ENCODE assay signal across 10 mouse cellular contexts in the genomic region with DNA sequence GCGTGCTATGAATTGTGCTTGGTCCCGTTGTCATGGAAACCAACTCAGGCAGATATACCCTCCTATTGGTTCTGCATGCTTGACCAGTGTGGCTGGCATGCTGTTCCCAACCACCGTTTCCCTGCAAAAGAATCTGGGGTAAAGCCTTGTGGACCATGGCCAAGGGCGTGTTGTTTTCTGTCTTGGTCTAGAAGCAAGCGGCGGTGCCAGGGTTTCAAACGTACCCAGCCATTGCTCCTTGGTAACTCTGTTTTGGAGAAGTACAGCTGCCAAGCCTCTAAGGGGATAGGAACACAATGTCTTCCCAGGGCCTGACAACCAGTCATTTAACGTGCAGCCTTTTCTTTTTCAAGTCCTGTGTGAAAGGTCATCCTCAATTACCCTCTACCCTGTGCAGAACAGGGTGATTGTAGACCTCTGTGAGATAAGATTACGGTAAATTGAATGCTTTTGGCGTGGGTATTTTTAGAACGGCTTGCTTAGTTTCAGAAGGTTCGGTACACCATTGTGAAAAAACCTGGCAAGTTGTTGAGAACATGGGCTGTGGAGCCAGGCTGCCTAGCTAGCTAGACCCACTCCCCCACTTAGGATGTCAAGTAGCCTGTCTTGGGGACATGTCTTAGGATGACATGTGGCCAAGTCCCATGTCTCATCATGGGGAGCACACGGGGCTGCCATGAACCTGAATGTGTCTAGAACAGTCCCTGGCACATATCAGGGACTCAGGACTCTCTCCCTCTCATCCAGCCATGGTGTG. TPM values are rescaled to one million over a fixed set of nuclear protein-coding genes. Genes with fewer than 3 reads are reported as not detected.
DNase-seq lines count a peak whose midpoint lies in the region; ATAC-seq and TF ChIP-seq lines count a peak whose summit lies in the region.
"Had no signal": no experiment of that assay in that cellular context is flagged by ENCODE, and none has a peak within 500 bp of the region (broad histone marks: within the 10 kb centered on the region; RNA-seq: fewer than 3 reads in every experiment).

No protein-coding gene starts in this region.

- no peak for TF ChIP-seq EP300 in stomach, postnatal 0 days (optimal IDR thresholded peaks at IDR 0.05)

- H3K4me3 ChIP-seq in forebrain, embryonic 16.5 days (replicated peaks; ENCODE audit: low read length): no peak overlapping the region
- no peak overlapping the region for H3K4me3 ChIP-seq in forebrain, embryonic 10.5 days
- H3K4me3 ChIP-seq in stomach, postnatal 0 days (ENCODE audit: low read depth, low read length): no peak overlapping the region
- H3K4me3 ChIP-seq: stomach, embryonic 15.5 days had no signal

- H3K27me3 ChIP-seq in forebrain, embryonic 16.5 days (replicated peaks; ENCODE audit: control insufficient read depth, insufficient read depth, low read length): peaks cover 15% of the 10 kb centered on the region
- peaks cover 60% of the 10 kb centered on the region for H3K27me3 ChIP-seq in forebrain, embryonic 10.5 days (ENCODE audit: poor library complexity, severe bottlenecking)
- no peaks in the 10 kb centered on the region for H3K27me3 ChIP-seq in stomach, postnatal 0 days (ENCODE audit: control insufficient read depth, insufficient read depth, low read length)

- TF ChIP-seq CTCF in stomach, postnatal 0 days (IDR thresholded peaks at IDR 0.05; ENCODE audit: low read depth): no peak

- no peak overlapping the region for H3K4me2 ChIP-seq in forebrain, embryonic 16.5 days (ENCODE audit: low read length)
- no peak overlapping the region for H3K4me2 ChIP-seq in stomach, postnatal 0 days (replicated peaks; ENCODE audit: low read depth)
- H3K4me2 ChIP-seq: stomach, embryonic 15.5 days had no signal

- WGBS in forebrain, embryonic 16.5 days: 52% methylated on average over 13 of the region's 13 CpGs
- WGBS in forebrain, embryonic 10.5 days: 80% methylated on average over 13 of the region's 13 CpGs
- WGBS in stomach, postnatal 0 days: 59% methylated on average over 13 of the region's 13 CpGs

- peak; percentile 56 for ATAC-seq in forebrain, embryonic 16.5 days
- ATAC-seq in stomach, postnatal 0 days (ENCODE audit: low FRiP score, low TSS enrichment): no peak
- ATAC-seq in megakaryocyte progenitor cell, adult 5-6 weeks (replicated peaks; ENCODE audit: poor library complexity): no peak

- no peak overlapping the region for H3K9ac ChIP-seq in forebrain, embryonic 16.5 days (replicated peaks; ENCODE audit: low read depth, low read length)
- H3K9ac ChIP-seq in stomach, postnatal 0 days (ENCODE audit: low read length): no peak overlapping the region
- H3K9ac ChIP-seq: stomach, embryonic 15.5 days had no signal

- peaks cover 13% of the 10 kb centered on the region; the same call in 1 of the 2 replicates for H3K4me1 ChIP-seq in forebrain, embryonic 16.5 days (replicated peaks; ENCODE audit: control insufficient read depth, insufficient read depth, low read length)
- peaks cover 40% of the 10 kb centered on the region for H3K4me1 ChIP-seq in forebrain, embryonic 10.5 days
- H3K4me1 ChIP-seq in stomach, postnatal 0 days (replicated peaks; ENCODE audit: control insufficient read depth, insufficient read depth): 0 out of 2 replicates have a peak, but pooled peaks cover 3% of the 10 kb centered on the region

- DNase-seq in forebrain, embryonic 10.5 days (ENCODE audit: extremely low spot score, low spot score): no peak
- peak; percentile 64 for DNase-seq in testis, postnatal 14 days (ENCODE audit: low spot score)
- DNase-seq in testis, postnatal 10 days (ENCODE audit: low spot score): no peak
- DNase-seq in layer of hippocampus, adult 9-11 months: peak; percentile 88
- DNase-seq in stomach, postnatal 0 days (ENCODE audit: low spot score): peak; percentile 58
- DNase-seq in urinary bladder, adult 18-20 months (ENCODE audit: low spot score in 2 of 2): no peak

- H3K36me3 ChIP-seq in forebrain, embryonic 16.5 days (ENCODE audit: control insufficient read depth, insufficient read depth): no peaks in the 10 kb centered on the region
- H3K36me3 ChIP-seq in forebrain, embryonic 10.5 days (replicated peaks): no peaks in the 10 kb centered on the region
- H3K36me3 ChIP-seq in stomach, postnatal 0 days (ENCODE audit: control insufficient read depth, insufficient read depth, low read length): no peaks in the 10 kb centered on the region
- H3K36me3 ChIP-seq: stomach, embryonic 15.5 days had no signal

- no peaks in the 10 kb centered on the region for H3K9me3 ChIP-seq in forebrain, embryonic 16.5 days (ENCODE audit: control insufficient read depth, low read length)
- H3K9me3 ChIP-seq in forebrain, embryonic 10.5 days: no peaks in the 10 kb centered on the region
- no peaks in the 10 kb centered on the region for H3K9me3 ChIP-seq in stomach, postnatal 0 days (ENCODE audit: control insufficient read depth, low read length)
- H3K9me3 ChIP-seq: stomach, embryonic 15.5 days had no signal

- no peak overlapping the region for H3K27ac ChIP-seq in forebrain, embryonic 16.5 days (ENCODE audit: low read length)
- H3K27ac ChIP-seq in forebrain, embryonic 10.5 days: no peak overlapping the region
- no peak overlapping the region for H3K27ac ChIP-seq in stomach, postnatal 0 days (replicated peaks)
- H3K27ac ChIP-seq: stomach, embryonic 15.5 days had no signal

RNA-seq across cellular contexts. Expression of a gene that starts 10.6 kb away (rescaled TPM):
- 75.0 and 96.2 TPM in 2 replicates for polyA plus RNA-seq in forebrain, embryonic 16.5 days (2015; fragmentation: Nextera tagmentation; extraction: Ambion mirVana)
- polyA plus RNA-seq in forebrain, embryonic 10.5 days (2016; fragmentation: Nextera tagmentation; extraction: Ambion mirVana): 204 and 219 TPM in 2 replicates
- polyA plus RNA-seq in stomach, postnatal 0 days (2015; fragmentation: Nextera tagmentation; extraction: Ambion mirVana): 1,909 and 2,218 TPM in 2 replicates
- total RNA-seq in megakaryocyte progenitor cell, adult 5-6 weeks (2015): 232 and 285 TPM in 2 replicates
- 321 and 389 TPM in 2 replicates for total RNA-seq in megakaryocyte progenitor cell, adult 5-6 weeks (2017)

RNA-seq across cellular contexts. Expression of a gene that starts 17.0 kb away (rescaled TPM):
- 30.4 and 42.4 TPM in 2 replicates for polyA plus RNA-seq in forebrain, embryonic 16.5 days (2015; fragmentation: Nextera tagmentation; extraction: Ambion mirVana)
- polyA plus RNA-seq in forebrain, embryonic 10.5 days (2016; fragmentation: Nextera tagmentation; extraction: Ambion mirVana): 55.1 and 68.7 TPM in 2 replicates
- 570 and 681 TPM in 2 replicates for polyA plus RNA-seq in stomach, postnatal 0 days (2015; fragmentation: Nextera tagmentation; extraction: Ambion mirVana)
- total RNA-seq in megakaryocyte progenitor cell, adult 5-6 weeks (2015): 24.5 and 53.6 TPM in 2 replicates
- 35.6 and 47.5 TPM in 2 replicates for total RNA-seq in megakaryocyte progenitor cell, adult 5-6 weeks (2017)

RNA-seq across cellular contexts. Expression of a gene that starts 24.9 kb away (rescaled TPM):
- 63.8 and 66.7 TPM in 2 replicates for polyA plus RNA-seq in forebrain, embryonic 16.5 days (2015; fragmentation: Nextera tagmentation; extraction: Ambion mirVana)
- 155 and 164 TPM in 2 replicates for polyA plus RNA-seq in forebrain, embryonic 10.5 days (2016; fragmentation: Nextera tagmentation; extraction: Ambion mirVana)
- 26.2 and 28.1 TPM in 2 replicates for polyA plus RNA-seq in stomach, postnatal 0 days (2015; fragmentation: Nextera tagmentation; extraction: Ambion mirVana)
- 26.7 and 32.4 TPM in 2 replicates for total RNA-seq in megakaryocyte progenitor cell, adult 5-6 weeks (2015)
- 36.3 and 46.1 TPM in 2 replicates for total RNA-seq in megakaryocyte progenitor cell, adult 5-6 weeks (2017)

RNA-seq across cellular contexts. Expression of a gene that starts 37.0 kb away (rescaled TPM):
- 191 and 212 TPM in 2 replicates for polyA plus RNA-seq in forebrain, embryonic 16.5 days (2015; fragmentation: Nextera tagmentation; extraction: Ambion mirVana)
- polyA plus RNA-seq in forebrain, embryonic 10.5 days (2016; fragmentation: Nextera tagmentation; extraction: Ambion mirVana): 20.7 and 21.5 TPM in 2 replicates
- 4.1 and 5.3 TPM in 2 replicates for polyA plus RNA-seq in stomach, postnatal 0 days (2015; fragmentation: Nextera tagmentation; extraction: Ambion mirVana)
- not detected in 2 replicates for total RNA-seq in megakaryocyte progenitor cell, adult 5-6 weeks (2015)
- total RNA-seq in megakaryocyte progenitor cell, adult 5-6 weeks (2017): not detected in 2 replicates

RNA-seq across cellular contexts. Expression of a gene that starts 52.5 kb away (rescaled TPM):
- not detected in 2 replicates for polyA plus RNA-seq in forebrain, embryonic 16.5 days (2015; fragmentation: Nextera tagmentation; extraction: Ambion mirVana)
- polyA plus RNA-seq in forebrain, embryonic 10.5 days (2016; fragmentation: Nextera tagmentation; extraction: Ambion mirVana): not detected in 2 replicates
- polyA plus RNA-seq in stomach, postnatal 0 days (2015; fragmentation: Nextera tagmentation; extraction: Ambion mirVana): 79.7 and 84.9 TPM in 2 replicates
- not detected in 2 replicates for total RNA-seq in megakaryocyte progenitor cell, adult 5-6 weeks (2015)
- total RNA-seq in megakaryocyte progenitor cell, adult 5-6 weeks (2017): not detected in 2 replicates
- polyA plus RNA-seq: lung, embryonic 16.5 days had no signal

Comparison
In these comparisons a context has a peak if more than half of its experiments do, and no peak if none do; other contexts are left out.
1. DNase-seq: peak in testis, postnatal 14 days (single experiment), layer of hippocampus, adult 9-11 months (single experiment) and stomach, postnatal 0 days (single experiment); none in forebrain, embryonic 10.5 days (single experiment), testis, postnatal 10 days (single experiment) and urinary bladder, adult 18-20 months (0 of 2).